Mouse (Mus musculus) ovary, adult 18-20 months (tissue): ENCODE measurements around the gene Olfr1394.
"Not testable (repeated sequence)": the region's sequence is repeated elsewhere in the genome, so short reads cannot be mapped to it uniquely, and the experiment has no call there.

Experiments
- DNase-seq: peaks from one replicate; pipeline ENCODE4 v3.0.0; 2022; ENCODE audit warnings: low spot score, mixed read lengths

The Olfr1394 gene

DNA sequence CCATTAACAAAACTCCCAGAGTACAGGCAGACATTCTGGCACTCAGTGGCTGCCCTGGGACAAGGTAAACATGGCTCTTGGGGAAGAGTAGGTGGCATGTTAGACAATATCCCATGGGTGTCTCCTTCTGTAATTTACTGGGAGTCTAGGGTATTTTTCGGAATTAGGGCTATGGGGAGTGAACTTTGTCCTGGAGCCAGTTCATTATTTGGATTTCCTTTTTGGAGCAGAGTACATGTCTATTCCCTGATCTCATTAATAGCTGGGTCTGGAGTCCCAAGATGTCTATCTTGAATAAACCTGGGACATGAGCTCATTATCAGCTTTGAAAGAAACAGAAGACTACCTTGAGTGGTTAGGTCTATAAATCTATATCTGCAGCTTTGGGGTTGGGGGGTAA is at the start of gene Olfr1394:
Olfr1394 (plus strand) TSS at position 301 of the 400 bp plus-strand sequence.
- no peak for DNase-seq

GRCm38 (mm10) chr11:49105752-49106151 is 48.4 kb upstream of the Olfr1394 start:
- no peak for DNase-seq

DNA sequence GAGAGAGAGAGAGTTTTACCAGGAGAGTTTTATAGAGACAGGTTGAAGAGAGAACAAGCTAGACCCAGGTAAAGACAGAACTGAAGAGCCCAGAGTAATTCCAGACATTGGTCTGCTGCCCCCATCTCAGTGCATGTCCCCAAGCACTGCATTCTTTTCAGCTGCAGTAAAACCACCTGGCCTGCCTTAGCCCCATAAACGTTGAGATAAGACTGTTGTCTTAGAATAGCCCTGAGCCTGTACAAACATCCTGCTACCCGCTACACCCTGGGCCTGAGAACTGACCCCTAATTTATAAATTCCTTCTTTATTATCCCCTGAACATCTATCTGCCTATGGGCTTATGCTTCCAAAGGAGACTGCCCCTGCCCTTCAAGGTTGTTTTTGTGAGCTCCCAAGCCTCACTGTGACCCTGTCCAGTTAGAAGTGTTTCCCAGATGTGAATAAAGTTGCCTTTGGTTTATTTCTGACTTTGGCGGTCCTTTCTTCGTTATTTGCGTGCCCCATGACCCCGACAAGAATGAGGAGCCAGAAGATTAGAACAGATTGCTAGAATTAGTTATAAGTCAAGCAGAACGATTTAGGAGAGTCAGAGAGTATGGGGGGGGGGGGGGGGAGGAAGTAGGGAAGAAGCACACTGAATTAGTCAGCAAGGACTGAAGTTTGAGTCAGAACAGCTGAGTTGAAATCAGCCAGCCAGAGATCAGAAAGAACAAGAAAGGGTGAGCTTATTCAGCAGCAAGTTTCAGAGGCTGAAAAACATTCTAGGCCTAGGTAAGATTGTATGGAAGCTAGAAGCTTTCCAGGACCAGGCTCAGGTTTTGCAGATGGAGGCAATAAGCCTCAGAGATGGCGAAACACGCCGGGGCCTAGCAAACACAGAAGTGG is 46.3 kb upstream of the Olfr1394 start:
- DNase-seq, result no peak

- no peak for DNase-seq
Observed at GRCm38 (mm10) chr11:49108833-49109232, 45.3 kb upstream of the Olfr1394 start.

GRCm38 (mm10) chr11:49111000-49111399 is 43.2 kb upstream of the Olfr1394 start:
- DNase-seq, result no peak

DNA sequence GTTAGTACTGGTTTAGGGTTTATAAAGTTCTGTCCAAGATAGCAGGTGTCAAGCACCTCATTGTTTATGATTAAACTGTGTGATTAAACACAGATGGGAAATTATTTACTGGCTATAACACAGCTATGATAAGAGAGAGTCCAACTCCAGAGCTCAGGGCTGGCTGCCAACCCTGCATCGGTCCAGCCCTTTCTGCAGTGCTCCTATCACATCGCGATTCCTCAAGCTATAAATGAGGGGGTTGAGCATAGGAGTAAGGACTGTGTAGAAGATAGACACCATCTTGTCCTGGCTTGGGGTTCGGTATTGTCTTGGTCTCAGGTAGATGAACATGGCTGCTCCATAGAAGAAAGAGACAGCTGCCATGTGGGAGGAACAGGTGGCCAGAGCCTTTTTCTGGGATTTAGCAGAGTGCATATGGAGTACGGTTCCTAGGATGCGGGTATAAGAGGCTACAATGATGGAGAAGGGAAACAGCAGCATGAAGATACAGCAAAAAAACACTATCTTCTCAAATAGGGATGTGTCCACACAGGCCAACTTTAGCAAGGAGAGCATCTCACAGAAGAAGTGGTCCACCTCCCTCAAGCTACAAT is 41.5 kb upstream of the Olfr1394 start:
- DNase-seq, result no peak

GRCm38 (mm10) chr11:49114158-49114557 is 40.0 kb upstream of the Olfr1394 start:
- no peak for DNase-seq

GRCm38 (mm10) chr11:49114774-49115173 is 39.4 kb upstream of the Olfr1394 start, which contains the start of gene Olfr1396:
Gene Olfr1396, minus strand, starts transcription at chr11:49114874.
- no peak for DNase-seq

DNA sequence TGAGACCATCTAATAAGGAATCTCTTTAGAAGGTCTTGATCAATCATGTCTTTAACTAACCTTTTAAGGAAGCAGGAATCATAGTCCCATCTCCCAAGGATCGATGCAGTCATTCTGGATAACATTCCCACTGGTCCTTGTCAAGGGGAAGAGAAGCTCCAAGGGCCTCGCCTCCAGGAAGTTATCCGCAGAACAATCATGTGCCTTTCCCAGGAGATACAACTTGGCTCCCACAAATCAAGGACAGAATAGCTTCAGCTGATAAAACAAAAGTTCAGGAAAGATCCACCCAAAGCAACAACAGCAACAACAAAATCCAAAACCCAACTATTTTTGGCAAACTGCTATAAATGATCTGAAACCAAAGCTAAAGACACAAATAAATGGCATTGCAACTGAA is 34.5 kb upstream of the Olfr1394 start:
- DNase-seq, result no peak

- no peak for DNase-seq
Observed at GRCm38 (mm10) chr11:49124169-49124568, 30.0 kb upstream of the Olfr1394 start.

DNA sequence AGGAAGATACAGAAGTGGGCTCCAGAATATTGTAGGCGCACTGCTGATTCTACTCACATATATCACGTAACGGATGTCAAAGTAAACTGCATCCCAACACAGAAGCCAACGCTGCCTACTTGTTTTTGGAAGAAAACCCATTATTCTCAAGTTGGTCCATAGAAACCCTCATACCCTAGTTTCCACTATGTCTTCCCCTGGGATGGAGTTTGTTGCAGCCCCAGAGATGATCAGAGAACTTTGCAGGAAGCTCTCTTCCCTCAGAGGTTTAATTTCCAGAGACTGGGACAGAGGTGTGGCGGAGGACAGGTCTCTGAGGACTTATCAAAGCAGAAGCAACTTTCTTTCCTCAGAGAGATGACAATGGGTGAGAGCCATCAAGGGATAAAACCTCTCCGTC is 12.2 kb upstream of the Olfr1394 start, which contains the start of gene Olfr1395:
Olfr1395 (plus strand) TSS at position 301 of the 400 bp plus-strand sequence.
- DNase-seq, result no peak

GRCm38 (mm10) chr11:49156821-49157814 is 2.9 kb downstream of the Olfr1394 start:
- DNase-seq, result no peak

DNA sequence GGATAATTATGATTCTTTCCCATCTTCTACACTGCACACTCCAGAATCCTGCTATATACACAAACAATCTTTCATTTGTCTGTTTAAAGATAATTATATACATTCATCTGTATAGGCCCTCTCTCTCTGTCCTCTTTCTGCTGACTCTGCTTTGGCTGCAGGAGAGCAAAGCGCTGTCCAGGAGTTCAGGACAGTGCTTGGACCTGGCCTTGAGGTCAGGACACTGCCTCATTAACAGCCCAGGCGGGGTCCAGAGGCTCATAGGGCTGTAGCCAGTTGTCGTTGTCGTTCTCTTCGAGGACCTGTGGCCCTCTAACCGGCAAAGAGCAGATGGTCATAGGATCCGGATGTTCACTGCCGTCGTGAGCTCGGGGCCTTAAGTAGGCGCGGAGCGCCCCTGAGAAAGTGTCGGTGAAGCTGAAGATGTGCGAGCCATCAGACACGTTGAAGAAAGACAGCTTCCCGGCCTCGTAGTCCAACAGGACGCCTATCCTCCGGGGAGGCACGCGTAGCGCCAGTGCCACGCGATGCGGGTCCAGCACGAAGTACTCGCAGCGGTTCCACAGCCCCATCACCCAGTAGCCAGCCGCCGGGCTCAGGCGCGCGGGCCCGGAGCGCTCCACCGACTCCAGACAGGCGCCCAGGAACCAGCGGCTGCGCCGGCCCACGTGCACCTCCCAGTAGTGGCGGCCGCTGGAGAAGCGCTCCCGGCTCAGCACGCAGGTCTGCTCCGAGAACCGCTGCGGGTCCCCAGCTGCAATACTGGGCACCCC is 14.8 kb downstream of the Olfr1394 start:
- DNase-seq, result no peak

DNA sequence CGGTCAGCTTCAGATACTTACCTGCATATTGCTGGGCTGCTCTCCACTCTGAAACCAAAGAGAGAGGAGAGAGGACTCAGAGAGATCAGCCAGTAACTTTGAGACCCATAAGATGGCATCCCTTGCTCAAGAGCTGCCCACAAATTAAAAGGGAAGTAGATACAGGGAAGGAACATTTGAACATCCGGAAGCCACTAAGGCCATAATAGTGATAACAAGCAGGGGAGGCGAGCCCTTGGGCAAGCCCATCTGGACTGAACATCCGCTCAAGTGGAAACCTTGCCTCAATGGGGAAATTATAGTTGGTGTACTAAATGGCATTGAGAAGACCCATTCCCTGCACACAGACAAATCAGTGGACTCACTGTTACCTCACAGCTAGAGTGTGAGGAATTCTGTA is 16.4 kb downstream of the Olfr1394 start:
- DNase-seq, result no peak

DNA sequence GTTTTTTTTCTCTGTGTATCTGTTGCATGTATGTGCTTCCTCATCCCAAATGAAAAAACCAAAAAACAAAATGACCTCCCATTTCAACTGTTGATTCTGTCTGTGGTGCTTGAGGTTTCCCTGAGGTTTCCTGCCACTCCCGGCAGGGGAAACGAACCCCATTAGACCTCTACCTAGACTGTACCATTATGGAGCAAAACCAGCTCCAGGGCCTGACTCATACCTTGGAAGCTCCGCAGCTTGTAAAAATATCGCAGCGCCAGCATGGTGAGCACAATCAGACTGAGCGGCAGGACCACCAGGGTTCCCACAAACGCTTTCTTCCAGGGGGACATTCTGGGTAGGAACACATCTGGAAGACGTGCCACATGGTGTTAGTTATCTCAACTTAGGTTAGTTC is 21.2 kb downstream of the Olfr1394 start:
- DNase-seq, result no peak

- not testable (repeated sequence) for DNase-seq
Observed at GRCm38 (mm10) chr11:49176047-49176779, 22.0 kb downstream of the Olfr1394 start.

DNA sequence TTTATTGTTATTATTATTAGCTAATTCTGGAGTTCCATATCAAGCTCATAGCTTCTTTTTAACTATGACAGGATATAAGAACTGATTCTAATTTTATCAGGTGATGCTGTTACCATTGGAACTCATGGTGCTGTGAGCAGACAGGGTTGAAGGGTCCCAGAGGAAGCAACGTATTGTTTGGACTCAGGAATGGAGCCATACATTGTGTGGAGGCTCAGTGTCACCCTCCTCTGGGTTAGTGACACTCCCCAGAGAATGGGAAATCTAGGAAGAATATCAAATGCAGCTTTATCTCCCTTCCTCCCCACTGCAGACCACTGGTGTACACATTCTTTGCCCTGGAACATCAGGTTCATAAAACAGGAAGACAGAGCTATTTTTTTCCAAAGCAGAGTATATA is 29.0 kb downstream of the Olfr1394 start:
- DNase-seq, result no peak

GRCm38 (mm10) chr11:49186452-49186851 is 32.3 kb downstream of the Olfr1394 start:
- DNase-seq, result no peak

DNA sequence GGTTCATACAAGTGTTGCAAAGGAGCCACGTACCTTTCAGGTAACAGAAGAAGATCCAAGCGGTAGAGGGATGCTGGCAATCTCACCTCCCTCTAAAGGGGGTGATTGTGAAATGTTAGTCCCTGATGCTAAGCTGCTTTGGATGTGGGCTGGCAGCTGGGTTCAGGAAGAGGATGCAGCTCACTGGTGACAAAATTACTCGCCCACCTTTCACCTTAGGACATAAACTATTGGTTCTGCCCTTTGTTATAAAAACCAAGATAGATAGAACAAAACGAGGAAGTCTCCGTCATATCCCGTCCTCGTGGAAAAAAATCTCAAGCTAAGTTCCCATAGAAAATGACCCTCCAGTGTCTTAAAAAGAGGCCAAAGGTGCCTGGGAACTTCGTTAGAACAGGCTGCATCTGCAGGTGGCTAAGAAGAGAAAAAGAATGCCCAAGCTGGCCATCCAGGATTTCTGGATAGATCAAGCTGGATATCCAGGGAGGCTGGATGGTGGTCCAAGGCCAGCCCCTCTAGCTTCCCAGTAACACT is 32.8 kb downstream of the Olfr1394 start, which contains the start of gene Btnl9:
Btnl9 (minus strand) TSS at position 205 of the 534 bp plus-strand sequence.
- DNase-seq, result no peak

DNA sequence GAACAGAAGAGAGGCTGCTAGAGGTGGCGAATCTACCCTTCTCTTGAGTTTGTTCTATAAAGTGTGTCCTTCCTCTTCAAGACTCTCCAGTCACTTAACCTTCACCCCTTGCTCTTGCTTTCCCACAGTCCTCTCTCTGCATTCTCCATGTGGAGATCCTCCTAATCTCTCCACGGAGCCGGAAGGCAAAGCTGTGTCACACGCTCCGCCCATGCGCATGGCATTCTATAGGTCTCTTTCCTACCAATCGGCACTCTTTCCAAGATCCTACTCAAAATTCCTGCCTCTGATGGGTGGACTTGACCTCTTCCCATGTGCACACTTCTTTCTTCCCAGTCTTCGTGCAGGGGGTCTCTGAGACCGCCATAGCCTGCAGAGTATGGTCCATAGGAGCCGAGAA is 33.5 kb downstream of the Olfr1394 start:
- DNase-seq, result no peak
